Mouse (Mus musculus): ENCODE data around the gene Olfr281. TPM values are rescaled to one million over a fixed set of nuclear protein-coding genes. Genes with fewer than 3 reads are reported as not detected.
A peak's percentile ranks its signal among the peaks of the same experiment; 100 is the strongest.

Gene Olfr281
- polyA plus RNA-seq, 1 experiment from 2014 or later, result not detected

GRCm38 (mm10) chr15:98444561-98444960 is 7.8 kb upstream of the Olfr281 start:
- Histone ChIP-seq H3K9me3 (no peaks in the 10 kb centered on the region), H3K27ac (no peak overlapping the region), H3K4me3 (no peak overlapping the region), H3K4me1 (no peaks in the 10 kb centered on the region), H3K36me3 (replicated peaks) (no peaks in the 10 kb centered on the region), H3K27me3 (ENCODE audit: poor library complexity, severe bottlenecking) (no peaks in the 10 kb centered on the region)
- 80% methylated on average over 3 of the region's 3 CpGs for WGBS
- DNase-seq (ENCODE audit: extremely low spot score, low spot score), result no peak

- no peak for DNase-seq (ENCODE audit: extremely low spot score, low spot score)
- no peak overlapping the region for H3K4me3 ChIP-seq
- 59% methylated on average over 4 of the region's 4 CpGs for WGBS
These were observed 3.9 kb upstream of the Olfr281 start for GRCm38 (mm10) chr15:98448521-98448920.

GRCm38 (mm10) chr15:98469596-98469995 is 17.2 kb downstream of the Olfr281 start, which contains the start of gene OR5BS1P:
Gene OR5BS1P (plus strand): TSS chr15:98469896.
- Histone ChIP-seq H3K27me3 (ENCODE audit: poor library complexity, severe bottlenecking) (no peaks in the 10 kb centered on the region), H3K4me3 (no peak within 1 kb of the TSS), H3K9me3 (no peaks in the 10 kb centered on the region), H3K4me1 (no peaks in the 10 kb centered on the region), H3K36me3 (replicated peaks) (no peaks in the 10 kb centered on the region), H3K27ac (no peak within 1 kb of the TSS)
- 91% methylated on average over 4 of the region's 4 CpGs for WGBS
- no peak for DNase-seq (ENCODE audit: extremely low spot score, low spot score)

More at GRCm38 (mm10) chr15:98448521-98448920, 3.9 kb upstream of the Olfr281 start:
- Histone ChIP-seq H3K27ac (no peak overlapping the region), H3K36me3 (replicated peaks) (no peaks in the 10 kb centered on the region), H3K9me3 (no peaks in the 10 kb centered on the region), H3K27me3 (ENCODE audit: poor library complexity, severe bottlenecking) (no peaks in the 10 kb centered on the region), H3K4me1 (no peaks in the 10 kb centered on the region)

DNA sequence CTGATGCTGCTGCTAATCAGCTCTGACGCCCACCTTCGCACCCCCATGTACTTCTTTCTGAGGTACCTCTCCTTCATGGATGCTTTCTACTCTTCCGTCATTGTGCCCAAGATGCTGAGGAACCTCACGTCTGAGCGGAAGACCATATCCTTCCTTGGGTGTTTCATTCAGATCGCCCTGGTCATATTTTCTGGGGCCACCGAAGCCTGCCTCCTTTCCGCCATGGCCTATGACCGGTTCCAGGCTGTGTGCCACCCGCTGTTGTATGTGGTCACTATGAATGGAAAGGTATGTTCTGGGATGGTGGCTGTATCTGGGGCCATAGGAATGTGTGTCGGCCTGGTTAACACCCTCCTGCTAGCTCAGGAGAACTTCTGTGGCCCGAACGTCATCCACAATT is 19.2 kb downstream of the Olfr281 start:
- H3K4me3 ChIP-seq, result no peak overlapping the region
- DNase-seq (ENCODE audit: extremely low spot score, low spot score), result no peak
- H3K27ac ChIP-seq, result no peak overlapping the region
- no peaks in the 10 kb centered on the region for H3K9me3 ChIP-seq
- no peaks in the 10 kb centered on the region for H3K27me3 ChIP-seq (ENCODE audit: poor library complexity, severe bottlenecking)
- no peaks in the 10 kb centered on the region for H3K4me1 ChIP-seq
- H3K36me3 ChIP-seq (replicated peaks), result no peaks in the 10 kb centered on the region
- WGBS, result 90% methylated on average over 13 of the region's 13 CpGs

GRCm38 (mm10) chr15:98474958-98475357 is 22.6 kb downstream of the Olfr281 start:
- no peaks in the 10 kb centered on the region for H3K27me3 ChIP-seq (ENCODE audit: poor library complexity, severe bottlenecking)
- H3K4me1 ChIP-seq, result no peaks in the 10 kb centered on the region
- WGBS, result 87% methylated on average over 10 of the region's 10 CpGs
- H3K27ac ChIP-seq, result no peak overlapping the region
- DNase-seq (ENCODE audit: extremely low spot score, low spot score), result no peak
- no peak overlapping the region for H3K4me3 ChIP-seq
- no peaks in the 10 kb centered on the region for H3K9me3 ChIP-seq
- no peaks in the 10 kb centered on the region for H3K36me3 ChIP-seq (replicated peaks)

DNA sequence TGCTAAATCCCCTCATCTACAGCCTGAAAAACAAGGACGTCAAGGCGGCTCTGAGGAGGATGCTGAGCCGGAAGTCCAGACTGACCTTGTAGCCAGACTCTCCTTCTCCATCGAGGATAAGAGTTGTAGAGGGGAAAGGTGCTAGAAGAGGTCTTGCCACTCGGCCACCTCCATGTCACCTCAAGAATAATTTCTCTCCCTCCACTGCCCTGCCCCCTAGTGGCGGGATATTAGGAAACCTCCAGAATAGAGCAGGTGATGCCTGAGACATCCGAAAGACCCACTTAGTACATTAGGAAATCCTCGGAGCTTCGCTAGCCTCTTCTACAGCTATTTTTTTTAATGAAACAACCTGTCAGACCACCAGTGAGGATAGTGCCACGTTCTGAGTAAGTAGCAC is 23.0 kb downstream of the Olfr281 start:
- no peaks in the 10 kb centered on the region for H3K27me3 ChIP-seq (ENCODE audit: poor library complexity, severe bottlenecking)
- H3K27ac ChIP-seq, result no peak overlapping the region
- H3K4me1 ChIP-seq, result no peaks in the 10 kb centered on the region
- no peaks in the 10 kb centered on the region for H3K36me3 ChIP-seq (replicated peaks)
- no peaks in the 10 kb centered on the region for H3K9me3 ChIP-seq
- no peak overlapping the region for H3K4me3 ChIP-seq
- 59% methylated on average over 10 of the region's 10 CpGs for WGBS
- DNase-seq (ENCODE audit: extremely low spot score, low spot score), result peak; percentile 21

DNA sequence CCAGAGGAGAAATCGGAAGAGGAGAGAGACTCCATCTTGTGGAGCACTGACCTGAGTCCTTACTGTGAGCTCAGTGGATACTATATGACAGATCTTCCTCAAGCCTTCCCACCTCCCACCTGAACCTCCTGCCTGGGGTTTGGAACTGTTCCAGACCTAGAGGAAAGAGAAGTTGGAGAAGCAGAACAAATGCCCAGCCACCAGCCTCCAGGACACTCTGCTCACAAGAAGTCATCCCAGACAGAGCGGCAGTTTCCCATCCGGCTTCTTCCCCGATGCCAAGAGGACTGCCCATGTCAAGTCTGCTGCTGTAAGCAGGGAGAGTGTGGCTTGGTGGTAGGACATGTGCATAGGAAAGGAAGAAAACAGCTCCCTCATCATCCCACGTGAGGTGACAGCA is 23.9 kb downstream of the Olfr281 start:
- H3K9me3 ChIP-seq, result no peaks in the 10 kb centered on the region
- no peak overlapping the region for H3K4me3 ChIP-seq
- H3K4me1 ChIP-seq, result no peaks in the 10 kb centered on the region
- no peaks in the 10 kb centered on the region for H3K27me3 ChIP-seq (ENCODE audit: poor library complexity, severe bottlenecking)
- DNase-seq (ENCODE audit: extremely low spot score, low spot score), result no peak
- WGBS, result 82% methylated on average over 5 of the region's 5 CpGs
- no peaks in the 10 kb centered on the region for H3K36me3 ChIP-seq (replicated peaks)
- no peak overlapping the region for H3K27ac ChIP-seq

DNA sequence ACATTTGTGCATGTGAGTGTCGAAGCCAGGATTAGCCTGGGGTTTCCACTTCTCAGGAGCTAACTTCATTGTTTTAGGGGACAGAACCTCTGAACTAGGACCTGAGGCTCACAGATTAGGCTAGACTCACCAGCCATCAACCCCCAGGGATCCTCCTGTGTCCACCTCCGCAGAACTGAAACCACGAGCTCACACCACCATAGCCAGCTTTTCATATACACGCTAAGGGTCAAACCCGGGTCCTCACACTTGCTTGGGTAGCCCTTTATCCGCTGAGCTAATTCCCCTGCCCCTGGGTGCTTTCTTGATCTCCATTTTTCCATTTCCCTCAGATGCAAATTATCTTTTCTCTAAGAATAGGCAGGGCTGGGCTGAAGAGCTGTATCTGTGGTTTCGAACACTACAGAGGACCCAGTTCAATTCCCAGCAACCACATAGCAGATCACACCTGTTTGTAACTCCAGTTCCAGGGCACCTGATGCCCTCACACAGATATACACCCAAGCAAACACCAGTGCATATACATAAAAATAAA is 27.2 kb downstream of the Olfr281 start:
- Histone ChIP-seq H3K4me1 (no peaks in the 10 kb centered on the region), H3K36me3 (replicated peaks) (no peaks in the 10 kb centered on the region), H3K27ac (no peak overlapping the region), H3K9me3 (no peaks in the 10 kb centered on the region), H3K27me3 (ENCODE audit: poor library complexity, severe bottlenecking) (no peaks in the 10 kb centered on the region), H3K4me3 (no peak overlapping the region)
- 78% methylated on average over 7 of the region's 7 CpGs for WGBS
- DNase-seq (ENCODE audit: extremely low spot score, low spot score), result no peak

DNA sequence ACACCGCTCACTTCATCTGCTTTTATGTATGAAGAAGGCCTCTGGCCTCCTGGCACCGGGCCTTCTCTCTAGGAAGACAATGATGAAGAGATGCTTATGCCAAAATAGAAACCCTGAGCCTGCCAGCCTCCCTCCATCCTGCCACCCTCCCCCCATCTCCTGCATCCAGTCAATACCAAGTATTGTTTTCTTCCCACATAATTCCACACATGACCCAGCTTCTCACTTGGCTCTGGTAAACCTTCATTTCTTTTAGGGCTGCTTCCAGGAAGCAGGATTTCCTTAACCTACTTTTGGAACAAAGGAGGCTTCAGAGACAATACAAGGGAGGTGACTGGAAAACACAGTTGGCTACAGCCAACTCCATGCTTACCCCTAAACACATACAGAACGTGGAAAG is 30.3 kb downstream of the Olfr281 start, which contains the start of gene Lalba:
TSS of gene Lalba (minus strand) at position 21 of the 400 bp plus-strand sequence.
- no peaks in the 10 kb centered on the region for H3K4me1 ChIP-seq
- no peak within 1 kb of the TSS for H3K4me3 ChIP-seq
- H3K27me3 ChIP-seq (ENCODE audit: poor library complexity, severe bottlenecking), result no peaks in the 10 kb centered on the region
- no peaks in the 10 kb centered on the region for H3K36me3 ChIP-seq (replicated peaks)
- no peak for DNase-seq (ENCODE audit: extremely low spot score, low spot score)
- WGBS, result 66% methylated on average over 3 of the region's 3 CpGs
- H3K27ac ChIP-seq, result no peak within 1 kb of the TSS
- H3K9me3 ChIP-seq, result no peaks in the 10 kb centered on the region

DNA sequence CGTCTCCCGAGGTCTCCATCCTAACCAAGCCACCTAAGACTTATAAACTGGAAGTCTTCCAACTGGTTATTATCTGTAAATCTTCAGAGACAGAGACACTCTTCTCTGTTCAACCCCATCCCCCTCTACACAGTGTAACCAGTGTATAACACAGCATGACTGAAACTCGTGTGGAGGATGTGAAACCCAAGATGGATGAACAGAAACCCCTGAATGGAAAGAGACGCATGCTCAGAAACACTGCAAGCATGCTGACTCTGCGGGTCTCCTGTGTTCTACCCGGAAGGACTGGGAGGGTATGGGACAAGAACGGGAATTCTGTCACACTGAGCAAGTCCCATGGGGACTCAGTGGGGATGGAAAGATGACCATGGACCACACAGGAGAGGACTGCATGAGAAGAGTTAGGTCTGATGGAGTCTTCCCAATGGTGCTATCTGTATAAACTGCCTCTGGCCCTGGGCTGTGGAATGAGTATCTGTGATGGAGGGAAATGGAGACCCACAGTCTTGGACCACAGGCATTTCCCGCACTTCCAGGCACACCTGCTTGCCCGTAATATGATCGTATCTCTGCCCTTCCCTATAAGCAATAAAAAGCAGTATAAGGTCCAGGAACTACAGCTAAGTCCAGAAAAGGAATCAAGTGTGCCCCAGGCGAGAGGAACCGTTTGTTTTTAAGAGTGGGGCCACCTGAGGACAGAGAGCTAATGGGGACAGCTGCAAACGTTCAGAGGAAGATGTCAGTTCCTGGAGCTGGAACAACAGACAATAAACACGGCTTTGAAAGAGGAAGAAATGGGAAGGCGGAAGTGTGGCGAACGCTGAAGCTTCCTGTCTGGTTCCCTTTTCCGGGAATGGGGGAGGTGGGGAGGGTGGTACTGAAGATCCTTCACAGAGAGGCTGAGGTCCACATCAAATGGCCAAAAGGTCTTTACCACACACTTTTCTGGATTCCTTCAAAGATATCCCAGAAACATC is 31.8 kb downstream of the Olfr281 start:
- Histone ChIP-seq H3K9me3 (no peaks in the 10 kb centered on the region), H3K36me3 (replicated peaks) (no peaks in the 10 kb centered on the region), H3K27ac (no peak overlapping the region), H3K4me3 (no peak overlapping the region), H3K4me1 (no peaks in the 10 kb centered on the region), H3K27me3 (ENCODE audit: poor library complexity, severe bottlenecking) (no peaks in the 10 kb centered on the region)
- no peak for DNase-seq (ENCODE audit: extremely low spot score, low spot score)
- 83% methylated on average over 18 of the region's 18 CpGs for WGBS

DNA sequence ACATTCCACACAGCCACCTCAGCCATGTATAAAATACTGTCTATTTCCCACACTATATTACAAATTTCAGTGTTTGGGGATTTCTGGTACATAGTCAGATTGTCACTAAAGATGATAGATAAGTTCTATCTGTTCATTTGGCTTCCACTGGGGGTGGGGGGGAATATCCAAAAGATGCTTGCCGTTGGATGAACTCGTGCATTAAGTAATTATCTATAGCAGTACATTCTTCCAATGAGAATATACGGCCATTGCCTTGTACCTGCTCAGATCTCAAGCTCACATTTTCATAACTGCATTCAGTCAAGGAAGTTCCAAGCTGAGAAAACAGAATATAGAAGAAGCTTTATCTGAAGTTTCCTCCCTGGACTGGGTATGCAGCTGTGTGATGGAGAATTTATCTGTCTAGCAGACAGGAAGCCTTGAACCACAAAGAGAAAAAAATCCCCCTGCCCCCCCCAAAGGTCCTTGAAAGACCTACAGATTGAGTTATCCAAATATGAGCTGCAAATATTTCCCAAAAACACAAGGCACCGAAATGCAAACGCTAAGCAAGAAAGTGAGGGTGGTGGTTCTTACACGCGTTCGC is 34.1 kb downstream of the Olfr281 start:
- H3K27ac ChIP-seq, result no peak overlapping the region
- H3K4me3 ChIP-seq, result no peak overlapping the region
- no peak for DNase-seq (ENCODE audit: extremely low spot score, low spot score)
- no peaks in the 10 kb centered on the region for H3K27me3 ChIP-seq (ENCODE audit: poor library complexity, severe bottlenecking)
- WGBS, result 94% methylated on average over 8 of the region's 8 CpGs
- no peaks in the 10 kb centered on the region for H3K9me3 ChIP-seq
- H3K36me3 ChIP-seq (replicated peaks), result no peaks in the 10 kb centered on the region
- no peaks in the 10 kb centered on the region for H3K4me1 ChIP-seq

DNA sequence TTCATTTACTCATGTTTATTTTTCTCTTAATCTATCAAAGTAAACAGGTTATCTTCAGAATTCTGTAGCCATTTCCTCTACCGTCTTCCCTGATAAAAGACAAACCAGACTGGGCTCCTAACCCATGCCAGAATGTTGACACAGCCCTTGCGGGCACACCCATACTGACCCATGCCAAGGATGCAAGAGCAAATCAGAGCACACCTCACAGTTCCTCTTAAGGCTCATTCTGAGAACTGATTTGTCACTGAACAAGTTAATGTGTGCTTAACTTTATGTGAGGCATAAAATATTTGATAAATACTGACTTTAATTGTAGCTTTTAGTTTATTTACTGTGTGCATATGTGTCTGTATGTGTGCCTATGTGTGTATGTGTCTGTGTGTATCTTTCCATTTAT is 38.9 kb downstream of the Olfr281 start:
- H3K27ac ChIP-seq, result no peak overlapping the region
- H3K4me3 ChIP-seq, result no peak overlapping the region
- 85% methylated on average over 2 of the region's 2 CpGs for WGBS
- H3K9me3 ChIP-seq, result no peaks in the 10 kb centered on the region
- no peak for DNase-seq (ENCODE audit: extremely low spot score, low spot score)
- H3K4me1 ChIP-seq, result no peaks in the 10 kb centered on the region
- H3K36me3 ChIP-seq (replicated peaks), result no peaks in the 10 kb centered on the region
- no peaks in the 10 kb centered on the region for H3K27me3 ChIP-seq (ENCODE audit: poor library complexity, severe bottlenecking)

DNA sequence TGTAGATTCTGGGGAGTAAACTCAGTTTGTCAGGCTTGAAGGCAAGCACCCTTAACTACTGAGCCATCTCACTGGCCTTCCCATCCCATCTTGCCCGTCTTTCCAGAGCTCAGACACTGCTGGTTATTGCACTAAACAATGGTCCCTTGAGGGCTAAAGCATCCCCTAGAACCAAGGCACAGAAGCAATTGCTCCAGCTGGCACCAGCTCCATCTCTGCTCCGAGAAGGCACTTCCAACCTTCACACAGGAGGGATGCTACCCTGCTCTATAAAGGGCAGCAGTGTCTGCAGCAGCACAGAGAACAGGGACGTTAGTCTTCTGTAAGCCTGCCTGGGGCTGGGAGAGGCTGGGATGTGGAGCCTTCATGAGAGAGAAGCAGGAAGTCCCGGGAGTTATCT is 39.7 kb downstream of the Olfr281 start, which contains the start of gene Olfr279:
TSS of gene Olfr279 (plus strand) at position 301 of the 400 bp plus-strand sequence.
- Histone ChIP-seq H3K9me3 (no peaks in the 10 kb centered on the region), H3K4me3 (no peak within 1 kb of the TSS), H3K27ac (no peak within 1 kb of the TSS), H3K36me3 (replicated peaks) (no peaks in the 10 kb centered on the region), H3K4me1 (no peaks in the 10 kb centered on the region), H3K27me3 (ENCODE audit: poor library complexity, severe bottlenecking) (no peaks in the 10 kb centered on the region)
- DNase-seq (ENCODE audit: extremely low spot score, low spot score), result no peak
- 62% methylated on average over 4 of the region's 4 CpGs for WGBS
